Mouse (Mus musculus): ENCODE measurements around the gene Kcp.

The Kcp gene

DNA sequence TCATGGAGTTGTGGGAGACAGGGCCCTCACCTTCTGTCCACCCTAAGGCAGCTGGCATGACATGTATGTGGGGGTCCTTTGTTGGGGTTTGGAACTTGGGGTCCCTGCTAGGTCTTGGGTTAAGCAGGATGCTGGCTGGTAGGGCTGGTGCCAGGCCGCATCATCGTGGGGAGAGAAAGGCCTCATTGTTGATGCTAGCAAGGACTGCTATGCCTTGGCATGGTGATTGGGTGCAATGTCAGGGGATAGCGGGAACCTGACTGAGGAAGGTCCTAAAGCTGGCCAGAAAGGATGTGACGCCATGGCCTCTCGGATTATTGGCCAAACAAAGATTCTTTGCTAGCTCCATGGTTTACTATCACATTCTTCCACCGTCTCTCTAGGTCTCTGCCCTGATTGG is 68.0 kb downstream of the Kcp start:
- POLR2A ChIA-PET = interaction anchor here in 1 of 4 experiments (0.6 to 1.5 kb wide), 2 partner anchors 9 to 68 kb away, joined by 3 read pairs; no protein-coding TSS in a partner anchor
- CTCF ChIA-PET = no interaction called here

DNA sequence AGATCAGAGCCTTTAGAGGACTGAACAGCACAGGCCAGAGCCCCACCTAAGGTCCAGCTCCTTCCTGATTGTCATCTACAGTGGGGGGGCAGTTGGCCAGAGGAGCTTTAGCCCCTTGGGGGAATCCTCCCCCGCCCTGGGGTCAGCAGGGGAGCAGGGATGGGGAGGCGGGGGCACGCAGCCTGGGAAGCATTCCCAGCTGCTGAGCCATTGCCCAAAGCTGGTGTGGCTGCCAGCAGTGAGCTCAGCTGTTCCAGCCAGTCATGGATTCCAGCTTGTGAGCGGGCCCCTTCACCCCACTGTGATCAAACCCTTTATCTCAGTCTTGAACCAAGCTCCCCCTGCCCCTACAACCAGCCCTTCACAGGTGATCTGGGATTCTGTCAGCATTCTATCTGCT is 68.5 kb downstream of the Kcp start:
- ChIA-PET CTCF (no interaction called here), POLR2A (interaction anchor here in 1 of 4 experiments (1.5 kb wide), 1 partner anchor 9 kb away, joined by 3 read pairs; no protein-coding TSS in a partner anchor)

- ChIA-PET POLR2A (interaction anchor here in 3 of 4 experiments (0.6 to 6.6 kb wide), 17 partner anchors 8 to 318 kb away, joined by 3 to 36 read pairs (median 4); partner anchors contain the start of genes Calu (in 1 of the 3), Irf5 (in 1 of the 3), Opn1sw (in 1 of the 3) and Tnpo3 (in 1 of the 3)), CTCF (interaction anchor here (0.5 to 1.2 kb wide), 6 partner anchors 8 to 321 kb away, joined by 3 to 5 read pairs (median 4); no protein-coding TSS in a partner anchor)
These were observed 71.3 kb downstream of the Kcp start for GRCm38 (mm10) chr6:29436461-29436934.

GRCm38 (mm10) chr6:29435940-29436451 is 71.8 kb downstream of the Kcp start:
- POLR2A ChIA-PET = interaction anchor here in 3 of 4 experiments (0.6 to 6.6 kb wide), 22 partner anchors 9 to 317 kb away, joined by 3 to 36 read pairs (median 3); partner anchors contain the start of genes Atp6v1f (in 1 of the 3), Calu (in 1 of the 3), Ccdc136 (in 1 of the 3) and Irf5 (in 1 of the 3)
- CTCF ChIA-PET = interaction anchor here in 3 of 4 experiments (0.6 to 1.3 kb wide), 6 partner anchors 8 to 81 kb away, joined by 3 to 5 read pairs (median 4); no protein-coding TSS in a partner anchor

- ChIA-PET CTCF (interaction anchor here (0.5 to 1.4 kb wide), 15 partner anchors 9 to 237 kb away, joined by 3 to 5 read pairs (median 4); no protein-coding TSS in a partner anchor), POLR2A (interaction anchor here in 3 of 4 experiments (0.5 to 6.6 kb wide), 21 partner anchors 11 to 317 kb away, joined by 3 to 36 read pairs (median 4); partner anchors contain the start of genes Calu (in 2 of the 3), Atp6v1f (in 1 of the 3), Ccdc136 (in 1 of the 3) and Opn1sw (in 1 of the 3))
These were observed 72.7 kb downstream of the Kcp start for GRCm38 (mm10) chr6:29434911-29435691.

- POLR2A ChIA-PET = interaction anchor here (0.5 to 6.6 kb wide), 17 partner anchors 10 to 130 kb away, joined by 3 to 36 read pairs (median 4); partner anchors contain the start of genes Calu (in 2 of the 4), Atp6v1f (in 1 of the 4) and Opn1sw (in 1 of the 4)
- CTCF ChIA-PET = interaction anchor here (0.5 to 1.4 kb wide), 13 partner anchors 10 to 1857 kb away, joined by 3 to 7 read pairs (median 4); partner anchors contain the start of gene Ccdc136 (in 1 of the 4)
These were observed 73.7 kb downstream of the Kcp start for GRCm38 (mm10) chr6:29433804-29434795.

- POLR2A ChIA-PET = interaction anchor here (0.5 to 6.6 kb wide), 13 partner anchors 14 to 103 kb away, joined by 3 to 36 read pairs (median 5); partner anchors contain the start of genes Calu (in 2 of the 4) and Opn1sw (in 1 of the 4)
- CTCF ChIA-PET = interaction anchor here in 2 of 4 experiments (0.6 to 1.4 kb wide), 3 partner anchors 21 to 96 kb away, joined by 3 to 6 read pairs (median 5); partner anchors contain the start of gene Ccdc136 (in 1 of the 2)
These were observed 74.5 kb downstream of the Kcp start, which contains the start of gene Flnc for GRCm38 (mm10) chr6:29433038-29433803. Gene Flnc, plus strand, starts transcription at chr6:29433256.

DNA sequence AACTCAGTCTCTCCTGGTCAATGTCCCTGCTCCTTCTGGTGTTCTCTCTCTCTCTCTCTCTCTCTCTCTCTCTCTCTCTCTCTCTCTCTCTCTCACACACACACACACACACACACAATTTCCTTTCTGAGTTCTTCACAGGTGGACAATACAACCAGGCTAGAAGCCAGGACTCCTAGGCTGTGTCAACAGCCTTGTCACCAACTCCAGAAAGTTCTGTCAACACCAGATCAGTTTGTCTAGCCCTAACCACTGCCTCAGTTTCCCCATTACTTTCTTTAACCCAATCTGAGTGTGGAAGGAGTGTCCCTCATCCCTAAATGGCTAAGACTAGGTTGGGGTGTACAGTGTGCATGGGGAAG is 75.1 kb downstream of the Kcp start:
- POLR2A ChIA-PET = interaction anchor here in 1 of 4 experiments (0.6 to 6.6 kb wide), 2 partner anchors 17 to 191 kb away, joined by 3 to 36 read pairs; no protein-coding TSS in a partner anchor

DNA sequence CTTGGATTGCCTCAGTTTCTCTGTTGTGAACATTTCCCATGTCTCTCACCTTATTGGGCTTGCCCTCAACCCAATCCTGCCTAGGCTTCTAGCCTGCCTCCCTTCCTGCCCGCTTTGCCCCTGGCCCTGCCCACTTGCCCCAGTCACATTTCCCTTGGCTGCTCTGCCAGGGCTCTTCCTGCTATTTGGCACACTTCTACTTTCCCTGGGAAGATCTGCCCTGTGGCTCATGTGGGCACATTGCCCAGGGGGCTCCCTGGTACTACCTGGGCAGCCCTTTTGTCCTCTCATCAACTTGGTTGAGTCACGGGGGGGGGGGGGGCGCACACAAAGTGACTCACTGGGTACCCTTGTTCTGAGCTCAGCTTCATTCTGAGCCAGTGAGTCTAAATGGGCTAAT is 75.6 kb downstream of the Kcp start:
- POLR2A ChIA-PET = interaction anchor here in 1 of 4 experiments (0.6 to 6.6 kb wide), 2 partner anchors 18 to 191 kb away, joined by 3 to 36 read pairs; no protein-coding TSS in a partner anchor
- CTCF ChIA-PET = interaction anchor here in 1 of 4 experiments (0.6 to 1.2 kb wide), 2 partner anchors 20 to 747 kb away, joined by 3 to 4 read pairs; no protein-coding TSS in a partner anchor

More for the DNA sequence above, 75.1 kb downstream of the Kcp start:
- CTCF ChIA-PET = interaction anchor here in 2 of 4 experiments (0.6 to 1.4 kb wide), 3 partner anchors 20 to 97 kb away, joined by 3 to 6 read pairs (median 5); partner anchors contain the start of gene Ccdc136 (in 1 of the 2)

- ChIA-PET CTCF (interaction anchor here in 2 of 4 experiments (0.6 to 1.7 kb wide), 3 partner anchors 28 to 1139 kb away, joined by 3 to 6 read pairs (median 4); no protein-coding TSS in a partner anchor), POLR2A (interaction anchor here in 3 of 4 experiments (0.5 to 6.6 kb wide), 8 partner anchors 18 to 310 kb away, joined by 3 to 36 read pairs (median 3); partner anchors contain the start of gene Irf5 (in 1 of the 3))
These were observed 76.3 kb downstream of the Kcp start for GRCm38 (mm10) chr6:29431473-29431872.

GRCm38 (mm10) chr6:29430681-29431420 is 76.9 kb downstream of the Kcp start:
- POLR2A ChIA-PET = interaction anchor here (0.6 to 6.6 kb wide), 10 partner anchors 9 to 125 kb away, joined by 3 to 36 read pairs (median 3); partner anchors contain the start of gene Irf5 (in 1 of the 4)
- CTCF ChIA-PET = interaction anchor here in 2 of 4 experiments (0.6 to 1.7 kb wide), 4 partner anchors 28 to 1140 kb away, joined by 3 to 6 read pairs (median 4); no protein-coding TSS in a partner anchor

- POLR2A ChIA-PET = interaction anchor here in 1 of 4 experiments (0.7 kb wide), 1 partner anchor 21 kb away, joined by 3 read pairs; no protein-coding TSS in a partner anchor
- CTCF ChIA-PET = interaction anchor here in 2 of 4 experiments (0.7 to 1.0 kb wide), 2 partner anchors 25 kb away, joined by 3 to 4 read pairs; no protein-coding TSS in a partner anchor
These were observed 79.6 kb downstream of the Kcp start for GRCm38 (mm10) chr6:29428171-29428570.

GRCm38 (mm10) chr6:29426331-29426730 is 81.4 kb downstream of the Kcp start:
- ChIA-PET CTCF (interaction anchor here in 1 of 4 experiments (0.6 kb wide), 1 partner anchor 397 kb away, joined by 3 read pairs; no protein-coding TSS in a partner anchor), POLR2A (no interaction called here)

GRCm38 (mm10) chr6:29425118-29425517 is 82.6 kb downstream of the Kcp start:
- CTCF ChIA-PET = interaction anchor here in 1 of 4 experiments (0.7 to 0.9 kb wide), 2 partner anchors 17 to 60 kb away, joined by 3 read pairs; no protein-coding TSS in a partner anchor
- POLR2A ChIA-PET = no interaction called here

Data from embryonic stem cell, embryonic (primary cell).